Mouse (Mus musculus) spleen, embryonic (tissue): ENCODE results near the gene Ppa2.

Experiments used
- CTCF ChIA-PET: fragments of 350-600 bp; sonication (Branson Sonifier 250); formaldehyde crosslinking; loops from one replicate; lab custom pipeline; 2022; lab: Charles Lee

The Ppa2 gene

GRCm38 (mm10) chr3:133309954-133310808, at the start of gene Ppa2:
Gene Ppa2, plus strand, starts transcription at chr3:133310110.
- CTCF ChIA-PET: interaction anchor here (0.8 to 1.2 kb wide), 2 partner anchors 19 to 22 kb away, joined by 3 read pairs; no protein-coding TSS in a partner anchor

- CTCF ChIA-PET: interaction anchor here (1.3 kb wide), 1 partner anchor 186 kb away, joined by 4 read pairs; no protein-coding TSS in a partner anchor
These were observed 38.0 kb upstream of the Ppa2 start for GRCm38 (mm10) chr3:133271887-133272286.

- CTCF ChIA-PET: no interaction called here
These were observed 25.3 kb upstream of the Ppa2 start for GRCm38 (mm10) chr3:133284587-133284986.

GRCm38 (mm10) chr3:133288795-133289194, 21.1 kb upstream of the Ppa2 start:
- CTCF ChIA-PET: no interaction called here

GRCm38 (mm10) chr3:133304328-133304727, 5.6 kb upstream of the Ppa2 start:
- CTCF ChIA-PET: no interaction called here

- CTCF ChIA-PET: no interaction called here
These were observed 1.5 kb upstream of the Ppa2 start for GRCm38 (mm10) chr3:133308361-133308760.

GRCm38 (mm10) chr3:133309359-133309758, 551 bp upstream of the Ppa2 start:
- CTCF ChIA-PET: no interaction called here

- CTCF ChIA-PET: interaction anchor here (0.8 to 1.2 kb wide), 2 partner anchors 19 to 21 kb away, joined by 3 read pairs; no protein-coding TSS in a partner anchor
These were observed 884 bp downstream of the Ppa2 start for GRCm38 (mm10) chr3:133310809-133311179.

GRCm38 (mm10) chr3:133312331-133312730, 2.4 kb downstream of the Ppa2 start:
- CTCF ChIA-PET: interaction anchor here (0.6 kb wide), 1 partner anchor 25 kb away, joined by 3 read pairs; no protein-coding TSS in a partner anchor

- CTCF ChIA-PET: no interaction called here
These were observed 2.9 kb downstream of the Ppa2 start for GRCm38 (mm10) chr3:133312850-133313249.

GRCm38 (mm10) chr3:133313491-133314199, 3.7 kb downstream of the Ppa2 start:
- CTCF ChIA-PET: interaction anchor here (0.5 kb wide), 1 partner anchor 18 kb away, joined by 4 read pairs; no protein-coding TSS in a partner anchor

GRCm38 (mm10) chr3:133314475-133314874, 4.6 kb downstream of the Ppa2 start:
- CTCF ChIA-PET: no interaction called here

GRCm38 (mm10) chr3:133315011-133315410, 5.1 kb downstream of the Ppa2 start:
- CTCF ChIA-PET: no interaction called here

GRCm38 (mm10) chr3:133315647-133316046, 5.7 kb downstream of the Ppa2 start:
- CTCF ChIA-PET: no interaction called here

- CTCF ChIA-PET: no interaction called here
These were observed 7.9 kb downstream of the Ppa2 start for GRCm38 (mm10) chr3:133317845-133318244.

GRCm38 (mm10) chr3:133318596-133318995, 8.7 kb downstream of the Ppa2 start:
- CTCF ChIA-PET: no interaction called here

- CTCF ChIA-PET: no interaction called here
These were observed 9.9 kb downstream of the Ppa2 start for GRCm38 (mm10) chr3:133319795-133320194.

GRCm38 (mm10) chr3:133320313-133320712, 10.4 kb downstream of the Ppa2 start:
- CTCF ChIA-PET: no interaction called here

GRCm38 (mm10) chr3:133321928-133322327, 12.0 kb downstream of the Ppa2 start:
- CTCF ChIA-PET: no interaction called here

GRCm38 (mm10) chr3:133322552-133322951, 12.6 kb downstream of the Ppa2 start:
- CTCF ChIA-PET: no interaction called here

GRCm38 (mm10) chr3:133325135-133325534, 15.2 kb downstream of the Ppa2 start:
- CTCF ChIA-PET: no interaction called here

GRCm38 (mm10) chr3:133328551-133328950, 18.6 kb downstream of the Ppa2 start:
- CTCF ChIA-PET: interaction anchor here (1.3 kb wide), 1 partner anchor 18 kb away, joined by 3 read pairs; the partner anchor contains the start of gene Ppa2
